Mouse (Mus musculus): ENCODE measurements at regions not wholly inside any gene's neighbourhood (a gene's known extent, or its start where the extent isn't known, plus 50 kb on each side); places are given as distances from the start of the nearest gene placed in this dataset.

DNA sequence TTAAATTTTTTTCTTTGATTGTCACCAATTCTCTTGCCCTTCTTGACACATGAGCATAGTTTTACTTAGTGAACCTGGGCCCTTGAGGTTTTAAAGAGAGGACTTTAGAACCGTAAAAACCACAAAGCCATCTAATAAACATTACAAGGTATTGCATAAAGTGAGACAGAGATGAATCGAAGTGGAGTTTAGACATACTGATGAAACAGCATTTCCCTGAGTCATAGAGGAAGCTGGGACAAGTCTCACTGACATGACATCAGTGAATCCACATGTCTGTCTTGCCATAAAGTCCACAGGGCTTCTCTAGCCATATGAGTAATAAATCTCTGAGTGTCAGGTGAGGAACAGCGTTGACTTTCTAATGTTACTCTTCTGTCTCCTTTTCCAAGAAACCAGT lies 128.4 kb downstream of the Btc start:
- Histone ChIP-seq H3K27me3 (no peaks in the 10 kb centered on the region), H3K4me2 (no peak overlapping the region), H3K36me3 (no peaks in the 10 kb centered on the region), H3K4me1 (no peaks in the 10 kb centered on the region), H3K27ac (no peak overlapping the region), H3K9ac (no peak overlapping the region), H3K9me3 (no peaks in the 10 kb centered on the region), H3K4me3 (no peak overlapping the region)
- 75% methylated on average over 3 of the region's 3 CpGs for whole genome bisulfite sequencing
- ATAC-seq (ENCODE audit: borderline replicate concordance, extremely low read depth, low FRiP score, low TSS enrichment) = no peak

DNA sequence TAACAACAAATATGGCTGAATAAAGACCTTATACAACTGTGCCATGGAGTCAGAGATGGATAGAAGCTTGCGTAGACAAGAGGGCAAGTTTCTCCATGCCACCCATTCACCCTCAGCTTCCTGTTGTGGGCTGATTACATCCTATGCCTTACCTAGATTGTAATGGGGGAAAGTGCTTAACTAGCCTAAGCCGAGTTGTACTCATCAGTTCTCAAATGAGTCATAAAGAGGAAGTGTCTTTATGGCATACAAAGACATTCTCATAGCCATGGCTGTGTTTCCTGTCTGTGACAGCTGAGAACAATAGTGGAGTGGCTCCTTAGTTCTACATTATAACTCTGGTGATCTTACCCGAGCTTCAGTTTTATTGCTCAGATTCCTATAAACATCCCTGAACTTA lies 124.3 kb downstream of the Btc start:
- Histone ChIP-seq H3K9me3 (no peaks in the 10 kb centered on the region), H3K9ac (no peak overlapping the region), H3K27ac (no peak overlapping the region), H3K4me3 (no peak overlapping the region), H3K36me3 (no peaks in the 10 kb centered on the region), H3K27me3 (no peaks in the 10 kb centered on the region), H3K4me1 (no peaks in the 10 kb centered on the region), H3K4me2 (no peak overlapping the region)
- WGBS = 70% methylated on average over 3 of the region's 3 CpGs
- no peak for ATAC-seq (ENCODE audit: borderline replicate concordance, extremely low read depth, low FRiP score, low TSS enrichment)

- Histone ChIP-seq H3K4me2 (no peak overlapping the region), H3K4me3 (no peak overlapping the region), H3K27me3 (no peaks in the 10 kb centered on the region), H3K9me3 (no peaks in the 10 kb centered on the region), H3K9ac (no peak overlapping the region), H3K27ac (no peak overlapping the region), H3K36me3 (no peaks in the 10 kb centered on the region), H3K4me1 (no peaks in the 10 kb centered on the region)
- WGBS = 39% methylated on average over 2 of the region's 2 CpGs
- ATAC-seq (ENCODE audit: borderline replicate concordance, extremely low read depth, low FRiP score, low TSS enrichment) = no peak
Measured at GRCm38 (mm10) chr5:91279464-91279863, 123.3 kb downstream of the Btc start.

- H3K27ac ChIP-seq = no peak overlapping the region
- H3K27me3 ChIP-seq = no peaks in the 10 kb centered on the region
- no peaks in the 10 kb centered on the region for H3K9me3 ChIP-seq
- H3K4me2 ChIP-seq = no peak overlapping the region
- 55% methylated on average over 7 of the region's 7 CpGs for WGBS
- no peaks in the 10 kb centered on the region for H3K36me3 ChIP-seq
- H3K9ac ChIP-seq = no peak overlapping the region
- ATAC-seq (ENCODE audit: borderline replicate concordance, extremely low read depth, low FRiP score, low TSS enrichment) = peak; percentile 97
- H3K4me3 ChIP-seq = no peak overlapping the region
- H3K4me1 ChIP-seq = no peaks in the 10 kb centered on the region
Measured at GRCm38 (mm10) chr5:91282969-91283368, 119.8 kb downstream of the Btc start.

DNA sequence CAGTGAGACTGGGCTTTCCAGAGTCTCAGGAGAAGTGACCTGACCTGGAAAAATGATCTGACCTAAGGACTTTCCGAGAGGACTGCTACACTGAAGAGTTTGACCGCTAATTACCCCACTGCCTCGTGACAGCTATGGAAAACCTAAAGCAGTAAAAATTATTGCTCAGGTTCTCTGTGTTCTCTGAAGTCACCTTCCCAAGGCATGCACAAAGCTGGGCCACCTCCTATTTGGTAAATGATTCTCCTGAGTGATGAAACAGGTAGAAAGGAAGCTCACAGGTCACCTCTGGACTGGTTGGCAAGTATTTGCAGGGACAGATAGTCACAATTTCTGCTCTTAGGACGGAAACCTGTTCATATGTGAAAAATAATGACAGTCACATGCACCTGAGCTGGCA lies 109.7 kb downstream of the Btc start:
- WGBS = 66% methylated on average over 4 of the region's 4 CpGs
- ATAC-seq (ENCODE audit: borderline replicate concordance, extremely low read depth, low FRiP score, low TSS enrichment) = no peak
- Histone ChIP-seq H3K4me2 (no peak overlapping the region), H3K36me3 (no peaks in the 10 kb centered on the region), H3K9ac (no peak overlapping the region), H3K27ac (no peak overlapping the region), H3K9me3 (no peaks in the 10 kb centered on the region), H3K4me3 (no peak overlapping the region), H3K27me3 (no peaks in the 10 kb centered on the region), H3K4me1 (no peaks in the 10 kb centered on the region)

DNA sequence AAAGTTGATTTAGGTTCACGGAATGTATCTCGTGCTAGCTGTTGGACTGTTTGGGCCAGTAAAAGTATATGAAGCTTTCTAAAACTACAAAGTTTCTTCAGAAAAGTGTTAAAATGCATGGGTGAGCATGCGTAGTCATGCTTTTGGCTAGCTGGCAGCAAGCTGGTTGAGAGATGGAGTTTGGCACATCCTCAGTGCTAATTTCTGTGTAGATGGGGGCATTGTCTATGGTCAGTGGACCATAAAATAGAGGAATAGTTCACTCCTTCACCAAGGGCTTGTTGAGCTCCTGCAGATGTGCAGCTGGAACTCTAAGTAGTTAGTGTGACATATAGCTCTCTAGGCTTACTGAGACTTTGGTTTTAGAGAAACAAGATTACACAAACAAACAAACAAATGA lies 107.8 kb downstream of the Btc start:
- Histone ChIP-seq H3K4me1 (no peaks in the 10 kb centered on the region), H3K4me3 (no peak overlapping the region), H3K9me3 (no peaks in the 10 kb centered on the region), H3K36me3 (no peaks in the 10 kb centered on the region), H3K27me3 (no peaks in the 10 kb centered on the region), H3K27ac (no peak overlapping the region), H3K4me2 (no peak overlapping the region), H3K9ac (no peak overlapping the region)
- no peak for ATAC-seq (ENCODE audit: borderline replicate concordance, extremely low read depth, low FRiP score, low TSS enrichment)
- WGBS = 90% methylated on average over 3 of the region's 3 CpGs

DNA sequence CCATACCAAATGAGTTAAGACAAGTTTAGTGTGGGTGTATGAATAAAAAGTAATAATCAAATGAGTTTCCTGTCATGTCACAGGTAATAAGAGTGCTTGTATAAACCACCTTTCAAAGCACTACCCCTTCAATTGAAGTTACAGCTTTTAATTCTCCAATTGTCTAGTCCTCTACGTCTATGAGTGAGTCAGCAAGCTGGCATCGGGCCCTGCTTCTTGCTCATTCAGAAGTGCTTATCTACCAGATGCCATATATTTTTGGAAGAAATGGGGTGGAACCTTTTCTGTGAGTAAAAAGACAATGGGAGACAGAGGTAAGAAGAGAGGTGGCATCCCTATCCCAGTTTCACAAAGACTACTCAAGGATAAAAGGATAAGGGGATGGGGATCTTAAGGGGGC lies 105.7 kb downstream of the Btc start:
- no peak overlapping the region for H3K9ac ChIP-seq
- whole genome bisulfite sequencing = 62% methylated on average over 2 of the region's 2 CpGs
- no peak overlapping the region for H3K4me2 ChIP-seq
- H3K36me3 ChIP-seq = no peaks in the 10 kb centered on the region
- no peaks in the 10 kb centered on the region for H3K27me3 ChIP-seq
- ATAC-seq (ENCODE audit: borderline replicate concordance, extremely low read depth, low FRiP score, low TSS enrichment) = no peak
- H3K4me3 ChIP-seq = no peak overlapping the region
- H3K9me3 ChIP-seq = no peaks in the 10 kb centered on the region
- H3K4me1 ChIP-seq = no peaks in the 10 kb centered on the region
- no peak overlapping the region for H3K27ac ChIP-seq

DNA sequence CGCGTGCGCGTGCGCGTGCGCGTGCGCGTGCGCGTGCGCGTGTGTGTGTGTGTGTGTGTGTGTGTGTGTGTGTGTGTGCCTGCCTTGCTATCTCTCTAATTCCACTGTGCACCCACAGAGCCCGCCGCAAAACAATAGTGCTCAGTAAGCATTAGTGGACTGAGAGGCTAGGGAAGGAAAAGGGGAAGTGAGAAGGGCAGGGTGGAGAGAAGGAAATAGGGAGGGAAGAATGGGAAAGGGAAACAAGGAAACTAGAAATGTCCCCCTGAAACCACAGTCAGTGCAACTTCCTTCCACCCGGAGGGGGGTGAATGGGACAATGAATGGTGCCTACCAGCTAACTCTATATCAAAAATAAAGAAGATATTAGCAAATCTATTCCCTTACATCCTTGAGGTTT lies 100.7 kb downstream of the Btc start:
- H3K4me1 ChIP-seq = no peaks in the 10 kb centered on the region
- H3K9me3 ChIP-seq = no peaks in the 10 kb centered on the region
- no peak overlapping the region for H3K9ac ChIP-seq
- no peak overlapping the region for H3K4me3 ChIP-seq
- no peaks in the 10 kb centered on the region for H3K27me3 ChIP-seq
- H3K4me2 ChIP-seq = no peak overlapping the region
- no peak overlapping the region for H3K27ac ChIP-seq
- 86% methylated on average over 17 of the region's 17 CpGs for WGBS
- ATAC-seq (ENCODE audit: borderline replicate concordance, extremely low read depth, low FRiP score, low TSS enrichment) = no peak
- no peaks in the 10 kb centered on the region for H3K36me3 ChIP-seq

DNA sequence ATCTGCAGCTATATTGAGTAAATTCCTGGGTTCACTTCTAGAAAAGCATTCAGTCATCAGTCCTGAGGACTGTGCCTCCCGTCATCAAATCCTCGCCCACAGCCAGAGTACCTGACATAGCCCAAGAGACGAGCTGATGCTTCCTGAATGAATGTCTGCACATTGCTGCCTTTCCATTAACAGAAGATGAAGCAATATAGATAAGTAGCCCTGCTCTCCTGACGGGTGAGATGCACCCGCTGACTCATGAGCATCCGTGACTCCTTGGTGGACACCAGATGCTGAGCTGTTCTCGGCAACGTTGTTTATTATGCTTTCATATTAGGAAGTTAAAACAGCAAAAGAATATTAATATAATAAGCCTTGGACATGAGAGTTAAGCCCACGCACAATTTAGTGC lies 99.9 kb downstream of the Btc start:
- H3K4me2 ChIP-seq = no peak overlapping the region
- H3K9ac ChIP-seq = no peak overlapping the region
- no peaks in the 10 kb centered on the region for H3K27me3 ChIP-seq
- H3K36me3 ChIP-seq = no peaks in the 10 kb centered on the region
- ATAC-seq (ENCODE audit: borderline replicate concordance, extremely low read depth, low FRiP score, low TSS enrichment) = no peak
- H3K4me1 ChIP-seq = no peaks in the 10 kb centered on the region
- no peak overlapping the region for H3K27ac ChIP-seq
- H3K4me3 ChIP-seq = no peak overlapping the region
- no peaks in the 10 kb centered on the region for H3K9me3 ChIP-seq
- 60% methylated on average over 9 of the region's 9 CpGs for WGBS

DNA sequence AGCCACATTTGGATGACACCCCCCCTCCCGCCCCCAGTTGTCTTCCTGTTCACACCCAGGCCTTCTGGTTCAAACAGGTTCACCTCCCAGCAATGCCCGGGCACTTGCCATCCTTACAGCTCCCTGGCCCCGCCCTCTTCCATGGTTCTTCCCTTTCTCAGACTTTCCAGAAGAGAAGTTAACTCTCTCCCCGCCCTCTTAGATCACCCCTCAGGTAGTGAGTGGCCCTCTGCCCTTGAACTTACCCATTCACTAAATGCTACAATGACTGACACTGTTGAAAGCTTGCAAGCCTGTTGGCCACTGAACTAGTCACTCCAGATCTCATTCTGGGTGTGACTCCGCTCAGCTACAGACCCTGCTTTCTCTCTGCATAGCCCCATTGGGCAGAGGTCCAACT lies 99.1 kb downstream of the Btc start:
- Histone ChIP-seq H3K4me3 (no peak overlapping the region), H3K9me3 (no peaks in the 10 kb centered on the region), H3K9ac (no peak overlapping the region), H3K36me3 (no peaks in the 10 kb centered on the region), H3K27ac (no peak overlapping the region), H3K4me1 (no peaks in the 10 kb centered on the region), H3K4me2 (no peak overlapping the region), H3K27me3 (no peaks in the 10 kb centered on the region)
- 66% methylated on average over 5 of the region's 5 CpGs for WGBS
- ATAC-seq (ENCODE audit: borderline replicate concordance, extremely low read depth, low FRiP score, low TSS enrichment) = peak; percentile 42; the same call in 1 of the 2 replicates

DNA sequence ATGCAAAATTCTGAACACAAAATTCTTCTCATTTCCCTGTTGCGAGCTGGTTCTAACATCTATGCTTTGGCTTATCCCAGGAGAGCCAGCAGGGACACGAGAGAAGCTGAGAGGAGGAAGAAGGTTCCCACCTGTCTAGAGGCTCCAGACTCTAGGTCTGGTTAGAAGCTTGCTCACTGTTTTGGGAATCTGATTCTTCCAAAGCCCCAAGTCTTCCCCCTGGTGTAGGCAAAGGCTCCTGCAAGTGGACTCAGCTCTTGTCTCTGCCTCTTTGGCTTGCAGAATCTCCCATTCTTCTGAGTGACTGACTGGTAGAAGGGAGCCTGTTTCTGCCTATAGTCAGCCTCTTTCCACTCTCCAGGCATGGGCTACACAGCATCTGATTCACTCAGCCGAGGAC lies 95.8 kb downstream of the Btc start:
- WGBS = 67% methylated on average over 3 of the region's 3 CpGs
- H3K27ac ChIP-seq = no peak overlapping the region
- H3K27me3 ChIP-seq = no peaks in the 10 kb centered on the region
- H3K4me1 ChIP-seq = no peaks in the 10 kb centered on the region
- no peak for ATAC-seq (ENCODE audit: borderline replicate concordance, extremely low read depth, low FRiP score, low TSS enrichment)
- no peaks in the 10 kb centered on the region for H3K9me3 ChIP-seq
- no peaks in the 10 kb centered on the region for H3K36me3 ChIP-seq
- no peak overlapping the region for H3K4me2 ChIP-seq
- no peak overlapping the region for H3K9ac ChIP-seq
- H3K4me3 ChIP-seq = no peak overlapping the region
